Mouse (Mus musculus) spleen, embryonic (tissue): ENCODE data around the gene Gnai2.

ENCODE experiments used
- CTCF ChIA-PET: fragments of 350-600 bp; sonication (Branson Sonifier 250); formaldehyde crosslinking; loops from one replicate; lab custom pipeline; 2022; lab: Charles Lee

Gene Gnai2

GRCm38 (mm10) chr9:107635279-107636028 is at the start of gene Gnai2:
Gene Gnai2 (minus strand): TSS chr9:107635367.
- CTCF ChIA-PET: interaction anchor here (1.1 kb wide), 1 partner anchor 48 kb away, joined by 3 read pairs; the partner anchor contains the start of gene Ifrd2

- CTCF ChIA-PET: no interaction called here
Measured at GRCm38 (mm10) chr9:107682405-107682804, 47.2 kb upstream of the Gnai2 start.

- CTCF ChIA-PET: interaction anchor here (0.9 to 1.8 kb wide), 2 partner anchors 33 to 34 kb away, joined by 3 to 9 read pairs; no protein-coding TSS in a partner anchor
Measured at GRCm38 (mm10) chr9:107679501-107679900, 44.3 kb upstream of the Gnai2 start, which contains the start of gene Gnat1. Gene Gnat1 (minus strand): TSS chr9:107679712.

- CTCF ChIA-PET: interaction anchor here (0.6 to 1.8 kb wide), 2 partner anchors 32 to 34 kb away, joined by 3 to 9 read pairs; no protein-coding TSS in a partner anchor
Measured at GRCm38 (mm10) chr9:107678861-107679260, 43.7 kb upstream of the Gnai2 start.

GRCm38 (mm10) chr9:107677819-107678526 is 42.8 kb upstream of the Gnai2 start:
- CTCF ChIA-PET: interaction anchor here (0.6 to 1.8 kb wide), 8 partner anchors 21 to 294 kb away, joined by 3 to 10 read pairs (median 3); no protein-coding TSS in a partner anchor

- CTCF ChIA-PET: interaction anchor here (0.6 to 2.4 kb wide), 11 partner anchors 21 to 609 kb away, joined by 3 to 12 read pairs (median 3); no protein-coding TSS in a partner anchor
Measured at GRCm38 (mm10) chr9:107677091-107677784, 42.1 kb upstream of the Gnai2 start.

GRCm38 (mm10) chr9:107676302-107676701 is 41.1 kb upstream of the Gnai2 start:
- CTCF ChIA-PET: interaction anchor here (0.6 to 2.4 kb wide), 5 partner anchors 31 to 610 kb away, joined by 3 to 12 read pairs (median 3); no protein-coding TSS in a partner anchor

GRCm38 (mm10) chr9:107675671-107676301 is 40.6 kb upstream of the Gnai2 start:
- CTCF ChIA-PET: interaction anchor here (0.8 to 2.4 kb wide), 3 partner anchors 31 to 75 kb away, joined by 3 to 12 read pairs (median 6); no protein-coding TSS in a partner anchor

GRCm38 (mm10) chr9:107674609-107675429 is 39.7 kb upstream of the Gnai2 start:
- CTCF ChIA-PET: interaction anchor here (0.6 to 2.4 kb wide), 2 partner anchors 30 to 69 kb away, joined by 3 to 12 read pairs; no protein-coding TSS in a partner anchor

GRCm38 (mm10) chr9:107670259-107670658 is 35.1 kb upstream of the Gnai2 start:
- CTCF ChIA-PET: no interaction called here

GRCm38 (mm10) chr9:107669480-107669945 is 34.3 kb upstream of the Gnai2 start, which contains the start of gene Slc38a3:
Gene Slc38a3 (minus strand): TSS chr9:107669530.
- CTCF ChIA-PET: no interaction called here

- CTCF ChIA-PET: no interaction called here
Measured at GRCm38 (mm10) chr9:107668916-107669315, 33.7 kb upstream of the Gnai2 start.

GRCm38 (mm10) chr9:107668011-107668410 is 32.8 kb upstream of the Gnai2 start:
- CTCF ChIA-PET: no interaction called here

- CTCF ChIA-PET: no interaction called here
Measured at GRCm38 (mm10) chr9:107667219-107667618, 32.1 kb upstream of the Gnai2 start.

GRCm38 (mm10) chr9:107666751-107667205 is 31.6 kb upstream of the Gnai2 start:
- CTCF ChIA-PET: no interaction called here

GRCm38 (mm10) chr9:107665308-107665707 is 30.1 kb upstream of the Gnai2 start:
- CTCF ChIA-PET: no interaction called here

GRCm38 (mm10) chr9:107663525-107663924 is 28.4 kb upstream of the Gnai2 start:
- CTCF ChIA-PET: interaction anchor here (0.8 kb wide), 1 partner anchor 91 kb away, joined by 3 read pairs; no protein-coding TSS in a partner anchor

- CTCF ChIA-PET: no interaction called here
Measured at GRCm38 (mm10) chr9:107662342-107662741, 27.2 kb upstream of the Gnai2 start.

- CTCF ChIA-PET: no interaction called here
Measured at GRCm38 (mm10) chr9:107660777-107661176, 25.6 kb upstream of the Gnai2 start.
